Mouse (Mus musculus): Measurements from ENCODE around the gene Rep15.
A peak's percentile ranks its signal among the peaks of the same experiment; 100 is the strongest.

Gene Rep15

GRCm38 (mm10) chr6:147032303-147032925, at the start of gene Rep15:
Rep15 (plus strand) TSS chr6:147032584.
- no peak for DNase-seq

DNA sequence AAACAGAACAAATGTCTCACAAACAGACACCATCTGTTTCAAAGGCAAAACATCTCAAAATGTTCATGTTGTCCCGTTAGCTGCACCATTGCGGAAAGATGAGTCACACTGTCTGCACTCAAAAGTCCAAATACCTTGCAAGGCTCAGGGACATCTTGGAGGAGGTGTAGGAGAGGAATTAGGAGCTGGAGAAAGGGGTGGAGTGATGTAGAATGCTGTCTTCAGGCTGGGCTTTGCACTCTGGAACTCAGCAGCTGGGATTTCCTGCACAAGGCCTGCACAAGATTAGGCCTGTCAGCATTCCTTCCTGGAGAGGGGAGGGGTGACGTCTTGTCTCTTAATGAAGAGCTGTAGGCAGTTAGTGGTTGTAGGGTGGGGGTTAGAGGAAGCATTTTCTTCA, 47.8 kb upstream of the Rep15 start:
- DNase-seq = no peak

GRCm38 (mm10) chr6:146994236-146994635, 38.1 kb upstream of the Rep15 start:
- peak; percentile 82 for DNase-seq

DNA sequence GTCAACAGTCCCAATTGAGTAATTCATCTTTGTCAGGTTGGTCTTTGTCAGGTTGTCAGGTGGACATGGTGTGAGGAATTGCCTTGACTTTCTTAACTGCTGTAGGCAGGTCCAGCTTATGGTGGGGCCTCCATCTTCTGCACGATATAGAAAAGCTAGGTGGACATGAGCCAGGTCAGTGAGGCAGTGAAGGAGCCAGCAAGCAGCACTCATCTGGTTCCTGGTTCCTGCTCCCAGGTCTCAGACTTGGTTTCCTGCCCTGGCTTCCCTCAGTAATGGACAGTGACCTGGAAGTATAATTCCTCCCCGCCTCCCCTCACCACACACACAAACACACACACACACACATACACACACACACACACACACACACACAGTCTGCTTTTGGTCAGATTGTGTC, 37.0 kb upstream of the Rep15 start:
- no peak for DNase-seq

DNA sequence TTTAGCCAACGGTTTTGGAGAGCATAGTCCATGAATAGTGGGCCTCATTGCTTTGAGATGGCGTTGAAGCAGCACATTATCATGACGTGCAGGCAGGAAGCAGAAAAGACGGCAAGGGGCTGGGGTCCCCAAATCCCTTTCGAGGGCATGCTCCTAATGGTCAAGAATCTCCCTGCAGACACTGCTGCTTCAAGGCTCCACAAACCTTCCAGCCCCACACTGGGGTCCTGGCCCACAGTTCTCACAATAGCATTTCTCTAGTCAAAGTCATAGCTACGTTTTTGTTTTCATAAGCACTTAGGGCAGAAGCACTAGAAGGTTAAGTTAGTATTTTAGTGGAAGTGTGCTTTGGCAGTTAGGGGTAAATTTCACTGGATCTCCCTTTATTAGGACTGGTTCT, 36.5 kb upstream of the Rep15 start:
- no peak for DNase-seq

DNA sequence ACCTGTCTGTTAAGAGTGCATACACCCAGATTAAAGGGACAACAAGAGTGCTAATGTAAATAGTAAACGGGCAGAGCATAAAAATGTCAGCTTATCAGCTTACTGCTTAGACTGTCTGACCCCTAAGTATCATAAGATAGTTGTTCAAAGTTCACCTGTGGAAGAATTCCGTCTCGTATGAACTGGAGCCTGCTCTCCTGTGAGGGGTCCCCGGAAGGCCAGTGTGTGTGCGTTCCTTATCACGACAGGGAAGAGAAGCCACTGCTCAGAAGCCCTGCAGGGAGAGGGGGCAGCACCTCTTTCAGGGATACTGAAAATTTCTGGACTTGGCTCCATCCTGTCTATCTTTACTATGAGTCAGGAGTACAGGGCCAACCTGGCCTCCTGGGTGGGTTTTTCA, 35.4 kb upstream of the Rep15 start:
- DNase-seq = no peak

GRCm38 (mm10) chr6:146998710-146999109, 33.7 kb upstream of the Rep15 start:
- no peak for DNase-seq

- no peak for DNase-seq
Observed at GRCm38 (mm10) chr6:146999302-146999701, 33.1 kb upstream of the Rep15 start.

DNA sequence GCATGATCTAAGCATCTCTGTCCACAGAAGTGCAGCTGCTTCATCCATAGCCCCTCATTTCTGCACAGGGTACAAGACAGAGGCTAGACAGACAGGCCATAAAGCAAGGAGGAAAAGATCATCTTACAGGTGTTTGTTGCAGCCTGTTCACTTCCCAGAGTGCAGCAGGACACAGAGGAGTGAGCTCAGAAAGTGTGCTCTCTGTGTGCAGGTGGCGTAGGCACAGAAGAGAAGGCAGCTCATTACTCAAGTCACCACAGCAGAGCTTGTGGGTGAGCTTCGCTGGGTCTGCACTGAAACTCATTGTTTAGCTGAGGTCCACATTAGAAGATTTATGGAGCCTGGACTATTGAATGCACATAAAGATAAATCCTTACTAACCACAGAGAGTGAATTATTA, 32.6 kb upstream of the Rep15 start:
- DNase-seq = no peak

GRCm38 (mm10) chr6:147008148-147008547, 24.2 kb upstream of the Rep15 start:
- DNase-seq = peak; percentile 70

DNA sequence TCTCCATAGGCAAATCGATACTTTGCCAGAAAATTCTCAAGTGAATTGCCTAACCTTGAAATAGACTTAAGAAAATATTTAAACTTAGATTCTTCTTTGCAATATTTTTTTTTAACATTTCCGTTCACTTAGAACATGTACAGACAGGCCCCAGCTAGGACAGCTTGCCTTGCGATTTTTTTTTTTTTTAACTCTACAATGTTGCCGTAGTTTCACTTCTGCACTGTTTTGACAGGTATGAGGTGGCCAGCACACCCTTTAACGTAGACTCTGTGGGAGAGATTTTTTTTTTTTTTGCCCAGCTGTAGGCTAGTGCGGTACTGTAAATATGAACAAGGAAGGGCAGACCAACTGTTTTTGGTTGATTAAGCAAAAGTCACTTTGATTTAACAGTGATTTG, 22.0 kb upstream of the Rep15 start:
- no peak for DNase-seq

DNA sequence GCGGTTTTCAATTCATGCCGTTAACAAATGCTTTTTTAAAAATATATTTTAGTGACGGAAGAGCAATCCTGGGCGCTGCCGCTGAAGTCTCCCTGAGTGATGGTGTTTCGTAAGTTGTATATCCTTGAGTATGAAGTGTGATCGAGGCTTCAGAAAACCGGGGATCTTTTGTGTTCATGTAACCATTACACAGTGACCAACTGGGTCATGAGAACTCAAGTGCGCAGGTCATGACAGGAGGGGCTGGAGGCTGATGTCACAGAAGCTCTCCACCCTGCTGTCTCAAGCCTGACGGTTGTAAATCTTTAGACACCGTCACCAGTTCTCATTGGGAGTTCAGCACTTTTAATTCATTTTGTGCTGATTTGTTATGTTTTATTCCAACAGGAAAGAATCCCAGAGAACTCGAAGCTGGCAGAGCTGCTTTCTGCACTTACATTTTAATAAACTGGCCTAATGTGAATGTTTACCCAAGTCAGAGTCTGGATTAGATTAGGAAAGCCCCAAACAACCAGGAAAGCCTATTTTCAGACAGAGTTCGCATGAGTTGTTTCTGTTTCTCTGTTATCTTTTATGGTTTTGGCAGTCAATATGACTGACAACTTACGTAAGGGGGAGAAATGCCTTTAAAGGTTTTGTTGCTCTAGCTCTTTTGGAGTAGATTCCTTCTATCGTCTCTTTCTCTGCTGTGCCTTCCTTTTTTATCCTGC, 21.4 kb upstream of the Rep15 start:
- no peak for DNase-seq

DNA sequence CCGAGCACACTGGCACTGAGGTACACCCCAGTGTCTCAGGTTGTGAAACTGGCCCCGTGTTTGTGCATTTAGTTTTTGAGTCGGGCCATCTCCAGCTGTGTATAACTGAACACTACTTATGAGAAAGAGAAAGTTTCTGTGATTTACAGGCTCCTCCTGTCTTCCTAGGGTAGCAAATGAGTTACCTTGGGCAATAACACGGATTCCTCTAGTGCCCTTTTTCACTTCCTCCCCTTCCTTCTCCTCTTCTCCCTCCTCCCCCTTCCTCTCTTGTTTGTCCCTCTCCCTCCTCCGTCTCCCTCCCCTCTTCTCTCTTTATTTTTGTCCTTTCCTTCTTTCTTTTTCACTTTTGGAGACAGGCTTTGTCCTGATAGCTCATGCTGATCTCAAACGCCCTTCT, 20.8 kb upstream of the Rep15 start:
- DNase-seq = no peak

- DNase-seq = no peak
Observed at GRCm38 (mm10) chr6:147011977-147012376, 20.4 kb upstream of the Rep15 start.

- DNase-seq = no peak
Observed at GRCm38 (mm10) chr6:147013546-147013945, 18.8 kb upstream of the Rep15 start.

DNA sequence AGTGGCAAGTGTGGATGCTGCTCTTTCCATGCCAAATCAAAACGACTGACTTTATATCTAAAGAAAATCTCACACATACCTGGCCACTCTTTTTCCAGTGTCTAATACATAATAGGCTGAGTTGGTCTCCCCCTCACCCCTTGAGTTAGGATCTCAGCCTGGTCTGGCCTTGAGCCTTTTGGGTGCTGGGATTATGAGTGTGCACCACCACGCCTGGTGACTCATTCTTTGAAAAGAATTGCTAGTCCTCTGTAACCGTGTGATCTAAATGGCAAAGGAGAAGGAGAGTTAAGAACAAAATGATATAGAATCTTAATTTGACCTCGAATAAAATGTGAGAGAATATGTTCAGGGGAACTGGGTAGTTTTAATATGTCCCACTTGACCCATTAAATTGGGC, 14.5 kb upstream of the Rep15 start:
- DNase-seq = no peak

DNA sequence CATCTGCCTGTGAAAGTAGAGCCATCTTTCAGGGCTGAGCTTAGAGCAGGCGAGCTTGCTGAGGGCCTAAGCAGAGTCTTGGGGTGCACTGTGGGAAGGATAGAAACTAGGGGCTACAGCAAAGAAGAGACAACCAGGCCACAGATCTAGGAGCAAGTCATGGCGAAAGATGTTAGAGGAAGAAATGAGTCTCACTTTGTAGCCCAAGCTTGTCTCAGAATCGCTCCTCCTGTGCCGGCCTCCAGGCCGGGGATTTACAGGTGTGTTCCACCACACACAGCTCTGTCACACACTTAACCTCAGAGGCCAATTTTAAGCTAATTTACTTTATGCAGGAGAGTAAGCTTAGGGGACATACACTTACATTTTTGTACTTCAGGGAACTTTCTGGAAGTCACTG, 14.0 kb upstream of the Rep15 start:
- DNase-seq = no peak

GRCm38 (mm10) chr6:147021181-147021580, 11.2 kb upstream of the Rep15 start:
- no peak for DNase-seq

- no peak for DNase-seq
Observed at GRCm38 (mm10) chr6:147022375-147023132, 9.8 kb upstream of the Rep15 start.

GRCm38 (mm10) chr6:147023133-147023395, 9.3 kb upstream of the Rep15 start:
- no peak for DNase-seq

DNA sequence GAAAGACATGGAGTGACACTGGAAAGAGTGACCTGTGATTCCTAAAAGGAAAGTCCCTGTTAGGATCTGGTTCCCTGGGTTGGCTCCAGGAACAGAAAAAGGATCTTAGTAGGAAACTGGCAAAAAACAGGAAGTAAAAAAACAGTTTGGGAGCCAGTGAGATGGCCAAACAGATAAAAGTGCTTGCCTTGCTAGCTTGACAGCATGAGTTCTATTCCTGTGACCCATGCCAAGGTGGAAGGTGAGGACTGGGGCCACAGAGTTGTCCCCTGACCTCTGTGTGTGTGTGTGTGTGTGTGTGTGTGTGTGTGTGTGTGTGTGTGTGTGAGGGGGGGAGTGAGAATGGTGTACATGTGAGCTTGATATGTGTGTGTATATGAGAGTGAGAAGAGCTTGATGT, 8.8 kb upstream of the Rep15 start:
- no peak for DNase-seq

DNA sequence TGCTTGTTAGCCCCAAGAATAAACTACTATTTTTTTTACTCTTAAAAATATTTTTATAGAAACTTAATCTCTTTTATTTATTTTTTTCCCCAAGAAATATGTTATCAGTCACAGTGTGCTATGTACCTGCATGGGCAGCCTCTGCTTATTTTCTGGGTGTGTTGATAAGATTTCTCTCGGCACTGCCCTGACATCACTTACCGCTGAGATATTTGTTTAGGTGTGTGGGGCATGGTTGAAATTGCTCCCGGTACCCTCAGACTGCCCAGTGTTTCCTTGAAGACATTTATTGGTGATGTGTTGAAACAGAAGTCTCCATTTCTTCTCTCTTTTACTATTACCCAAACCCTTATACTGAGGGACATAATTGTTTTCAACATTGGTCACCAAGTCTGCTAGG, 7.6 kb upstream of the Rep15 start:
- DNase-seq = no peak

DNA sequence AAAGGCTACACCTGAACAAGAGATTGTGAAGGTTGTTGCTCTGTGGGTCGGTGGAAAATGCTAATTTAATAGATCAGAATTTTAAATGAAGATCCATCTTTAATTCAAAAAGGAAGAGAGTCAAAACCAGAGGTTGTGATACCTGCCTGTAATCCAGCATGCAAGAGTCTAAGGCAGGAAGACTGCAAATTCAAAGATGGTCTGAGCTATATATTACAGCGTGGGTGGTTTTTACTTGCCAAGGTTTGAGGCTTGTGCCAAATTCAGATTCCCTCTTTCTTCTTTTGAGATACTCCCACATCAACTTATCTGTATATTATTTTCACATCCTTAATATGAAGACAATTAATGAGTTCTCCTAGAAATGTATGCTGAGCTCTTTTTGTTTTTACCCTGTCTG, 4.0 kb upstream of the Rep15 start:
- no peak for DNase-seq

DNA sequence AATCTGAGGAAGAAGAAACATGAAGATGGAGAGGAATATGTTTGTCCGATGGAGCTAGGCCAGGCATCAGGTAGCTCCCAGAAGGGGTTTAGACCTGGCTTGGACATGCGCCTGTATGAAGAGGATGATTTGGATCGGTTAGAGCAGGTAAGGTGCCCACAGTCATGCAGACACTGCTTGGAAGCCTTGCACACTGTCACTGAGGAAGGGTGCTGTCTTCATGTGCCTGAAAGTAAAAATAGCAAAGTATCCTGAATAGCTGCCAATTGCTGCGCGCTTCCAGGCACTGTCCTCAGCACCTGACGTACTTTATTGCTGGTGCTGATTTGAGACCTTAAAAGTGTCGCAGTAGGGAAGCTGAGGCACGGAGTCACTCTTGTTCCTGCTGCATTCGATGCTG, 2.8 kb upstream of the Rep15 start:
- no peak for DNase-seq
